Mouse (Mus musculus) embryonic facial prominence, embryonic 12.5 days (tissue): ENCODE results near the gene Fam71b. TPM values are rescaled to one million over a fixed set of nuclear protein-coding genes. Genes with fewer than 3 reads are reported as not detected.

Experiments
- ATAC-seq: fragments of 200-750 bp; cut with Nextera tagmentation; 2 replicates; pipeline ENCODE4 v1.8.0; 2017; ENCODE audit not compliant: insufficient number of reproducible peaks, insufficient read depth, low FRiP score, low TSS enrichment
- H3K27ac ChIP-seq: fragments of 300-500 bp; sonication (generic); 2 replicates; pipeline ENCODE4 v1.5.1; 2016; ENCODE audit warnings: mild to moderate bottlenecking
- H3K27me3 ChIP-seq: fragments of 300-500 bp; sonication (generic); 2 replicates; pipeline ENCODE4 v1.6.1; 2016; ENCODE audit warnings: mild to moderate bottlenecking, moderate library complexity
- H3K36me3 ChIP-seq: fragments of 300-500 bp; sonication (generic); 2 replicates; pipeline ENCODE4 v1.6.1; 2016; ENCODE audit warnings: mild to moderate bottlenecking
- H3K4me1 ChIP-seq: fragments of 300-500 bp; sonication (generic); 2 replicates; pipeline ENCODE4 v1.6.1; 2016
- H3K4me2 ChIP-seq: fragments of 300-500 bp; sonication (generic); replicated peaks from 2 replicates; pipeline ENCODE4 v1.6.1; 2016; ENCODE audit warnings: mild to moderate bottlenecking, moderate library complexity
- H3K4me3 ChIP-seq: fragments of 300-500 bp; sonication (generic); 2 replicates; pipeline ENCODE4 v1.5.1; 2016; ENCODE audit warnings: mild to moderate bottlenecking
- H3K9ac ChIP-seq: fragments of 300-500 bp; sonication (generic); 2 replicates; pipeline ENCODE4 v1.6.1; 2016; ENCODE audit warnings: mild to moderate bottlenecking, moderate library complexity
- H3K9me3 ChIP-seq: fragments of 300-500 bp; sonication (generic); 2 replicates; pipeline ENCODE4 v1.6.1; 2016; ENCODE audit warnings: mild to moderate bottlenecking, moderate library complexity
- WGBS: fragments of 180-500 bp; shearing (Covaris S2); methylation state at CpG from one replicate; pipeline ENCODE4 v1.1.7; 2016; 5-methylcytosine and 5-hydroxymethylcytosine counted together
- polyA plus RNA-seq: library from polyadenylated mRNA; unstranded; fragments of >200 nt; fragmentation: Nextera tagmentation; extraction: Ambion mirVana; gene quantifications from 2 replicates; pipeline ENCODE4 v1.2.1, GENCODE M21; 2016

The Fam71b gene
- polyA plus RNA-seq, 1 experiment from 2014 or later = not detected

DNA sequence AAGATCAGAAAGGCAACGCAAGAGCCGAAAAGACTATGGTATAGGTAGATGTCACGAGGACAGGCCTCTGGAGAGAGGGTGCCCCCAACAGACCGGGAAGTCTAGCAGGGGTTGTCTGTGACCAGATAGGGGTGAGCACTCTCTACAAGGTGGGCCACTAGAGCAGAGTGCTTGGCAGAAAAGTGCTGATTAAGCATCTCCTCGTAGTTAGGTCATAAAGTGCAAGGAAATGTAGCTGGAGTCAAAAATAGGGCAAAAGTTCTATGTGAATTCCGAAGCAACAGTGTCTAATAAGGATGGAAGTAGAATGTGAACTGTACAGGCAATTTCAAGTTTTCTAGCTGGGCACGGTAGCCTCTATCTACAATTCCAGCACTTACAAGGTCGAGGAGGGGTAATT, 25.1 kb upstream of the Fam71b start:
- H3K4me3 ChIP-seq = no peak overlapping the region
- no peaks in the 10 kb centered on the region for H3K27me3 ChIP-seq
- no peaks in the 10 kb centered on the region for H3K36me3 ChIP-seq
- ATAC-seq = no peak
- H3K27ac ChIP-seq = no peak overlapping the region
- no peak overlapping the region for H3K9ac ChIP-seq
- H3K4me2 ChIP-seq = no peak overlapping the region
- no peaks in the 10 kb centered on the region for H3K9me3 ChIP-seq
- no peaks in the 10 kb centered on the region for H3K4me1 ChIP-seq
- 92% methylated on average over 8 of the region's 8 CpGs for WGBS

DNA sequence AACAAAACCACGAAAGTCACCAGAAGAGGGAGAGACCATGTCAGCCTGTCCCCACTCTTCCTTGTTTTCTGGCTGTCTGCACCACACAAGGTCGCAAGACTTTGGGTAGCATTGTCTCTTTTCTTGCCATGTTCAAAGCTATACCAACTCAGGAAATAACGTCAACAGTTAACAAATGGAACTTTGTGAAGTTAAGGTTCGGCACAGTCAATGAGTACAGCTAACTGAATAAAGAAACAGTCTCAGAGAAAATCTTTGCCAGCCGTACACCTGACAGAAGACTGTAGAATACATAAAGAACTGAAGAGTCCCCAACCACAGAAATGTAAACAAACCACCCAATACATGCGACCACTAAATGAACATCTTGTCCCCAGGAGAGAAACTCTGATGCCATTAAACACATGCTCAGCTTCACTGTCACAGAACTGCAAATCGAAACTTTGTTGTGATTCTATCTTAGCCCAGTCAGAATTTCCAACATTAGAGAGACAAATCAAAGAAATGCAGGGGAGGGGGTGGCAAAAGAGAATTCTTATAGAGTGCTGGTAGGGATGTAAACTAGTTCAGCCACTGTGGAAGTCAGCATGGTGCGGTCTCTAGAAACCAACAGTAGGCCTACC, 23.9 kb upstream of the Fam71b start:
- Histone ChIP-seq H3K4me1 (no peaks in the 10 kb centered on the region), H3K4me3 (no peak overlapping the region), H3K4me2 (no peak overlapping the region), H3K9me3 (no peaks in the 10 kb centered on the region), H3K9ac (no peak overlapping the region), H3K27me3 (no peaks in the 10 kb centered on the region), H3K36me3 (no peaks in the 10 kb centered on the region), H3K27ac (no peak overlapping the region)
- 69% methylated on average over 8 of the region's 8 CpGs for WGBS
- ATAC-seq = no peak

DNA sequence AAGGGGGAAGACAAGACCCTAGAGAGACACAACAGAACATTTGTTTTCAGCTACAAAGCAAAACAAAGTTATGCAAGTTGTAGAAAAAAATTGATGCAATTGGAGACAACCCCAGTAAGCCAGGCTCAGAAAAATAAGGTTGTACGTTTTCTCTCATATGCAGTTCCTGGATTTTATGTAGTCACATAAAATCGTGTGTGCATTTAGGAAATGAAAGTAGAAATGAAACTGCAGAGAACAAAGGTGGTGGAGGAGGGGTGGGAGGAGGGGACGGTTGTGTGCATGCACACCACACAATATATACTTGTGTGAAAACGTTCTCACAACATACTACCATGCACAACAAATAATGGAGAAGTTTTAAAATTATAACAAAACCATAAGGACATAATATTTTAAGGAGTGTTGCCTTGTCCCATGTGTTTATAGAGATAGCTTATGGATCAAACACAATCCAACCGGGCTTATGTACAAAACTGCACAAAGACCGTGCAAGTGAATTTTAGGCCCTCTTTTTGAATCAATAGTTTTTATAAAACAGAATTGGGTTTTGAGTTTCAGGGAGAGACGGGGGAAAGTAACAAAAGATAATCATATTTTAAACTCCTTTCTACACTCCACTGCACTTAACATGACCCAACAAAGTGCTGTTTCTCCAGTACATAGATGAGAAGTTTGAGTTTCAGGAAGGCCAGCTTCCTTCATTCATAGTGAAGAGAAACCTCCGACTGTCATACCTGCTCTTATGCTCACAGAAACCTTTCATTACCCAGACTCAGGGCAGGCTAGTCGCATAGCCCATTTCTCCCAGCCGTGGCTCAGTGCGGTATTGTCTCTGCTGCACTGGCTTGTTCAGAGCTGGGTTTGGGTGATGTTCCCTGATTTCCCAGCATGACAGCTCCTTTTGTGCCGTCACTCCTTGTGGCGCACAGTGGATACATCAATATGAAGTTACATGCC, 23.0 kb upstream of the Fam71b start:
- no peaks in the 10 kb centered on the region for H3K4me1 ChIP-seq
- no peak overlapping the region for H3K9ac ChIP-seq
- no peak overlapping the region for H3K27ac ChIP-seq
- no peaks in the 10 kb centered on the region for H3K27me3 ChIP-seq
- 77% methylated on average over 13 of the region's 13 CpGs for WGBS
- no peak overlapping the region for H3K4me3 ChIP-seq
- H3K4me2 ChIP-seq = no peak overlapping the region
- ATAC-seq = no peak
- H3K36me3 ChIP-seq = no peaks in the 10 kb centered on the region
- no peaks in the 10 kb centered on the region for H3K9me3 ChIP-seq

DNA sequence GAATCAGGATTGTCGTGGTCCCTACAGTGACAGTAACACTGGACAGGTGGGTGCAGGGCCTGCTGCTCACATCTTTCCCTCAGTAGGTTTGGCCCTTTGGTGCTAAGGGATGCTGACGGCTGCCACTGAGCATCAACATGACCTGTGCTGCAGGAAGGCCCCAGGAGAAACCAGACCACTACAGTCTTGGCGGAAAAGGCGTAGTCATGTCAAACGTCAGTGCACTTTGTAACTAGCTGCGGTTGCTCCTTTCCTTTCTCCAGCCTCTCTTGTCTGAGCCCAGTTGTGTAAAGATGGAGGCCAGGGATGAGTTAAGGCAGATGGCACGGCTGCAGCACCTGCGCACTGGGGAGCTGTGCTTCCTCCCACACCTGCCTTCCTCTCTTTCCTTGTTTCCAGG, 21.3 kb upstream of the Fam71b start:
- Histone ChIP-seq H3K4me2 (no peak overlapping the region), H3K9ac (no peak overlapping the region), H3K9me3 (no peaks in the 10 kb centered on the region), H3K4me1 (no peaks in the 10 kb centered on the region), H3K36me3 (no peaks in the 10 kb centered on the region), H3K27ac (no peak overlapping the region), H3K4me3 (no peak overlapping the region), H3K27me3 (no peaks in the 10 kb centered on the region)
- no peak for ATAC-seq
- WGBS = 75% methylated on average over 8 of the region's 8 CpGs

DNA sequence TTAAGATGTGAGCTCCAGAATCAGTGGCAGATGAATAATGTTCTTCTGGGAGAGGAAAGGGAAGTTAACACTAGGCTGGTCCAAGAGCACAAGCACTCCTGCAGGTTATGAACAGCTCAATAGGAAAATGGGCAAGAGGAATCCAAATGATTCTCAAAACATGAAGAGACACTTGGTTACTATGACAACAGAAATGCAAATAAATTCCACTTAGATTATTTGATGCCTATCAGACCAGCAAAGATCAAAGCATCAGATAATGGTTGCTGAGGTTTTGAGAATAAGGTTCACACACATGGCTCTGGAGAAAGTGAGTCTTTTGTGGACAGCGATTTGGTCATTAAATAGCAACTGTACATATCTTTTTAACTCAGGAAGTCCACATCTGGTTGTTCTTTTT, 19.0 kb upstream of the Fam71b start:
- WGBS = 81% methylated on average over 1 of the region's 1 CpGs
- Histone ChIP-seq H3K4me1 (no peaks in the 10 kb centered on the region), H3K9ac (no peak overlapping the region), H3K36me3 (no peaks in the 10 kb centered on the region), H3K4me2 (no peak overlapping the region), H3K27me3 (no peaks in the 10 kb centered on the region), H3K4me3 (no peak overlapping the region), H3K27ac (no peak overlapping the region), H3K9me3 (no peaks in the 10 kb centered on the region)
- ATAC-seq = no peak

DNA sequence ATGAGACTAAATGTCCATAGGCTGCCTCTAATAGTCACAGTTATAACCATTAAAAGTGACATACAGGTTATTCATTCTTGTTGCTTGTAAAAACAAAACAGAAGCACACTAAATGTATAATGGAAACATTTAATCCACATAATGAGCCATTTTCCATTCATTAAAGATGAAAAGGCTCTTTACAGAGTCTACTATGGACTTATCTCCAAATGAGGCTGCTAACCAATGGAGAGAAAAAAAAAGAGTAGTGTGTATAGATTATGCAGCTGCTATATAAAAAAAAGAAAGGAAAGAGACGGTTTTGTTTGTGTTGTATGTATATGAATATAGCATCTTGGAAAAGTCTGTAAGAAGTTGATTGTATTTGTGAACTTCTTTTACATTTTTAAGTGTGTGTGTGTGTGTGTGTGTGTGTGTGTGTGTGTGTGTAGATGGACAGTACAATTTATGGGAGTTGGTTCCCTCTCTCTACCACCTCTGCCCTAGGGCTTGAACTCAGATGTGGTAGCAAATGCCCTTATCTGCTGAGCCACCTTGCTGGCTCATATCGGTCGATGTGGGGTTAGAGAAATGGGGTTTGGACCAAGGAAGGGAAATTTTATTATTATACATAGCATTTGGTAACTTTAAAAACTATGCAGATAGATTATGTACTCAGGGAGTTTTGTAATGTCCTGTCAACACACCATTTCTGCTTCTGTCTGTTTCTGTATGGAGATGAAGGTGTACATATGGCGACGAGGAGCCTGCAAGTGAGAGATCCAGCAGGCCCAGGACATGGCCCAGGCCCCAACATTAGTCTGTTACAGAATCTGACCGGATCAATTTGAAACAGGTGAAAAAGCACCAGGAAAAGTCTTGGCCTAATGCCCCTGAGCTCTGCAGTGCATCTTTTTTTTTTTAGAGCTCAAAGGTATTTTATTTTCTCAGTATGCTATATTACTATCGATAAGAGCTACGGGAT, 18.3 kb upstream of the Fam71b start:
- 80% methylated on average over 8 of the region's 8 CpGs for WGBS
- Histone ChIP-seq H3K27me3 (no peaks in the 10 kb centered on the region), H3K4me1 (no peaks in the 10 kb centered on the region), H3K9me3 (no peaks in the 10 kb centered on the region), H3K9ac (no peak overlapping the region), H3K36me3 (no peaks in the 10 kb centered on the region), H3K27ac (no peak overlapping the region), H3K4me3 (no peak overlapping the region), H3K4me2 (no peak overlapping the region)
- ATAC-seq = no peak

DNA sequence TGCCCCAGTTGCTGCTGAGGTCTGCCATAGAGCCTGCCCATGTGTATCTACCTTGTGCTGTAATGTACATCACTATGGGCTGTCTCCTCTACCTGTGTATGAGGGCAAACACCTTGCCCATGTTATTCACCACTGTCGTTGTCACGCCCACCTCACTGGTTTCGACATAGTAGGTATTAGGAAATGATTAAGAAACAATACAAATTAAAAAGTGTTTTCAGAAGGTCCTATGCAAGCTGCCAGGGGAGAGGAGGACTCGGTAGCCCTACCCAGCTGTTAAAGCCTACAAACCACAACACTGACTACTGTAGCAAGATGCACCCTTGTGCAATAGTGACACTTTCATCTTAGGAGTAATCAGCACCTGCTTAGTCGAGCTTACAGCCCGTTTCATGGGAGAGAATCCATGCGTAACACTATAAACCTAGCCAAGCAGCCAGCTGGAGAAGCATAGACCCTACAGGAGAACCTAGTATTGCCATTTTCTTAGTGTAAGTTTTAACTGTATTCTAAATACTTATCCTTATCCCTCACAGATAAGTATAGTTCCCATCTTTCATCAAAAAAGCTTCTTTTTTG, 16.2 kb upstream of the Fam71b start:
- Histone ChIP-seq H3K4me2 (no peak overlapping the region), H3K4me1 (no peaks in the 10 kb centered on the region), H3K9me3 (no peaks in the 10 kb centered on the region), H3K27ac (no peak overlapping the region), H3K4me3 (no peak overlapping the region), H3K36me3 (no peaks in the 10 kb centered on the region), H3K27me3 (no peaks in the 10 kb centered on the region), H3K9ac (no peak overlapping the region)
- ATAC-seq = no peak
- WGBS = 83% methylated on average over 7 of the region's 7 CpGs

DNA sequence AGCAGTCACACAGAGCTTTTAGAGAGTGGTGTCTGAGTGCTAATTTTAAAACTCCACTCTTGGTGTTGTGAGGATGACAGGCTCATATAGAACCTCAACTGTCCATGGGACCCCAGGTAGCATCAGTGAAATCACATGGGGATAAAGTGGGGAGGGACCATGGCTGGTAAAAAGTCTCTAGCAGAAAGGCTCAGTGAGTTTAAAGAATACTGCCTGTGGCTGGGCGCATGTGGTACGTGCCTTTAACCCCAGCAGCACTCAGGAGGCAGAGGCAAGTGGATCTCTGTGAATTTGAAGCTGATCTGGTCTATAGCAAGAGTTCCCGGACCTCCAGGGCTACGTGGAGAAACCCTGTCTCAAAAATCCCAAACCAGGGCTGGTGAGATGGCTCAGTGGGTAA, 13.9 kb upstream of the Fam71b start:
- Histone ChIP-seq H3K4me3 (no peak overlapping the region), H3K36me3 (no peaks in the 10 kb centered on the region), H3K4me1 (no peaks in the 10 kb centered on the region), H3K9ac (no peak overlapping the region), H3K27ac (no peak overlapping the region), H3K4me2 (no peak overlapping the region), H3K9me3 (no peaks in the 10 kb centered on the region), H3K27me3 (no peaks in the 10 kb centered on the region)
- ATAC-seq = no peak
- 93% methylated on average over 4 of the region's 4 CpGs for WGBS

DNA sequence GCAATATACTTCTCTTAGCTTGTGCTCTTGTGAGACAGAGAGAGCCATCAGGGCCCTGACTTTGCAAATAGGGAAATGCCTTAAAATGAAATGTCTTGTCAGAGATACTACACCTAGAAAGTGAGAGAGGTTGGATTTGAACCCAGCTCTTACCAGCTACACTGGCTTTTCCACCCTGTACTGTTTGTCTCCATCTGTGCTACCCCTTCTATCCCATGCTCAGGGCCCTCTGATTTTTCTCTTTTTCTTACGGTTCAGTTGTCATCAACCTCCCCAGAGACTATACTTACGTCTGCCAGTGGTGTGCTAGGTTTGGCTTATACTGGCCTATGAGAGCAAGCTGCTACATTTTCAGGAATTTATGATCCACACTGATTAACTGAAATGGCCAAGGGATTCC, 11.4 kb upstream of the Fam71b start:
- WGBS = 59% methylated on average over 2 of the region's 2 CpGs
- Histone ChIP-seq H3K4me2 (no peak overlapping the region), H3K27me3 (no peaks in the 10 kb centered on the region), H3K4me1 (no peaks in the 10 kb centered on the region), H3K27ac (no peak overlapping the region), H3K9ac (no peak overlapping the region), H3K4me3 (no peak overlapping the region), H3K36me3 (no peaks in the 10 kb centered on the region), H3K9me3 (no peaks in the 10 kb centered on the region)
- no peak for ATAC-seq

DNA sequence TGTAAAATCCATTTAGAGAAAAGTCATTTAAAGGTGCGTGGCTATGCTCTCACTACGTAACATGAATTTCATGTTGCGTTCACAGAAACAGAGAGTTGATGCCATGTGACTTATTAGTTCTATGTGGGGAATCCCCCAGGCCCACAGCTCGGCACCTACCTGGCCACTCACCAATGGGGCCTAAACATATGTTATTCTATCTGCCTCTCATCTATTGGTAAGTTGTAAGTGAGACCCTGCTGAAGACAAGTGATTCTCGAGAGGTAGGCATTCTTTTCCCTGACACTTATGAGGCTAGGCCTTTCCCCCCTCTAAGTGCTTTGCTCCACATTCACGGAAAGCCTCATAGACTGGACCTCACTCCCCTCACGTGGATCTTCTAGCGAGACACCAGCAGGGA, 9.8 kb upstream of the Fam71b start:
- 80% methylated on average over 8 of the region's 8 CpGs for WGBS

DNA sequence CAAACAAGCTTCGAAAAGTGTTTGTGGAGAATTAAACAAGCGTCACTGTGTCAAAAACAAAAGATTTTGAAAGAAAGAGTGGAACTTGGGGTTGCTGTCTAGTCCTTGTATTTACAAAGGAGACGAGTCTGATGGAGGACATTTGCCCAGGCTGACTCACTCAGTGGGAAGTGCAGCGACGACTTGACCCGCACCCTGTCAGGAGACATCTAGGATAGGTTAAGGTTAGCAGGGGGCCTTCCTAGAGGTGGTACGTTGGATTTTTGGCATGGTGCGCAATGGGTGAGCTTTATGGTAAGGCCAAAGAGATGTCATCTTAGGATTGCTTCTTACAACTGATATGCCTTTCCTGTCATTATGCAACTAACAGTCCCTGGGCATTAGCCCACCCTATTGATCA, 9.3 kb upstream of the Fam71b start:
- Histone ChIP-seq H3K4me1 (no peaks in the 10 kb centered on the region), H3K9ac (no peak overlapping the region), H3K27ac (no peak overlapping the region), H3K9me3 (no peaks in the 10 kb centered on the region), H3K4me3 (no peak overlapping the region), H3K4me2 (no peak overlapping the region), H3K36me3 (no peaks in the 10 kb centered on the region), H3K27me3 (no peaks in the 10 kb centered on the region)
- 92% methylated on average over 8 of the region's 8 CpGs for WGBS
- no peak for ATAC-seq

More for the DNA sequence above, 9.8 kb upstream of the Fam71b start:
- no peaks in the 10 kb centered on the region for H3K4me1 ChIP-seq
- no peaks in the 10 kb centered on the region for H3K36me3 ChIP-seq
- no peak overlapping the region for H3K9ac ChIP-seq
- H3K27ac ChIP-seq = no peak overlapping the region
- no peak overlapping the region for H3K4me2 ChIP-seq
- H3K4me3 ChIP-seq = no peak overlapping the region
- H3K9me3 ChIP-seq = no peaks in the 10 kb centered on the region
- ATAC-seq = no peak
- no peaks in the 10 kb centered on the region for H3K27me3 ChIP-seq
